Mouse (Mus musculus): ENCODE measurements around the gene Gm4631. TPM values are rescaled to one million over a fixed set of nuclear protein-coding genes. Genes with fewer than 3 reads are reported as not detected.

Gm4631 gene
- polyA plus RNA-seq (2017; shearing (Covaris generic)), result 10 to 100 TPM; 10.7 to 13.4 TPM

GRCm38 (mm10) chr2:175338097-175338496 lies at the start of gene Gm4631:
TSS of gene Gm4631 (minus strand) at chr2:175338197.

GRCm38 (mm10) chr2:175372136-175372535 lies 34.1 kb upstream of the Gm4631 start, which contains the start of gene Zfp968:
TSS of gene Zfp968 (plus strand) at chr2:175372436.

GRCm38 (mm10) chr2:175274825-175275224 lies 63.2 kb downstream of the Gm4631 start, which contains the start of gene Gm14440:
TSS of gene Gm14440 (plus strand) at chr2:175275125.

Other genes with a start within 250 kb of the Gm4631 start
- gene Gm14399, start 196.2 kb downstream of the Gm4631 start, polyA plus RNA-seq (2017; shearing (Covaris generic)), result 1 to 10 TPM; 4.6 to 7.9 TPM
- under 1 TPM in 1 of 2 experiments, not detected in 1; 0.11 TPM for gene Gm14443, start 162.3 kb downstream of the Gm4631 start, polyA plus RNA-seq (2017; shearing (Covaris generic))
- gene Gm14391, start 131.3 kb downstream of the Gm4631 start, polyA plus RNA-seq (2017; shearing (Covaris generic)), result 1 to 10 TPM; 4.8 to 7.6 TPM
- 1 to 10 TPM; 3.1 to 3.5 TPM for gene Gm14440, start 63.1 kb downstream of the Gm4631 start, polyA plus RNA-seq (2017; shearing (Covaris generic))
- 1 to 10 TPM in 1 of 2 experiments, not detected in 1; 3.3 TPM for gene Zfp968, start 34.2 kb upstream of the Gm4631 start, polyA plus RNA-seq (2017; shearing (Covaris generic))
- 10 to 100 TPM in 1 of 2 experiments, 1 to 10 TPM in 1; 9.6 to 11.1 TPM for gene Gm4724, start 97.6 kb upstream of the Gm4631 start, polyA plus RNA-seq (2017; shearing (Covaris generic))
- 1 to 10 TPM; 4.3 to 6.7 TPM for gene Zfp965, start 131.8 kb upstream of the Gm4631 start, polyA plus RNA-seq (2017; shearing (Covaris generic))